Mouse (Mus musculus) cortical plate, adult 2 months (tissue): ENCODE data around the gene Arid1b.

ENCODE experiments used
- CTCF ChIP-seq: fragments of 200-500 bp; IDR thresholded peaks from 2 replicates; pipeline ENCODE4 v1.5.1; 2011; ENCODE audit warnings: mild to moderate bottlenecking, control low read depth, low read length; ENCODE audit not compliant: insufficient read depth; ENCODE audit errors: extremely low read depth
- POLR2A ChIP-seq: fragments of 200-500 bp; IDR thresholded peaks from 2 replicates; pipeline ENCODE4 v1.6.1; 2011; ENCODE audit warnings: mild to moderate bottlenecking, low read length, control low read depth; ENCODE audit not compliant: insufficient read depth; ENCODE audit errors: extremely low read depth

GRCm38 (mm10) chr17:5273118-5273517 is 279.0 kb downstream of the Arid1b start:
- no peak for TF ChIP-seq POLR2A
- TF ChIP-seq CTCF = no peak
